Mouse (Mus musculus) B cell, adult 2 months (primary cell): ENCODE results near the gene Lbr.

Experiments used
- DNase-seq, 2 experiments: peaks; one replicate each; pipeline ENCODE4 v3.0.0; 2022

Gene Lbr

DNA sequence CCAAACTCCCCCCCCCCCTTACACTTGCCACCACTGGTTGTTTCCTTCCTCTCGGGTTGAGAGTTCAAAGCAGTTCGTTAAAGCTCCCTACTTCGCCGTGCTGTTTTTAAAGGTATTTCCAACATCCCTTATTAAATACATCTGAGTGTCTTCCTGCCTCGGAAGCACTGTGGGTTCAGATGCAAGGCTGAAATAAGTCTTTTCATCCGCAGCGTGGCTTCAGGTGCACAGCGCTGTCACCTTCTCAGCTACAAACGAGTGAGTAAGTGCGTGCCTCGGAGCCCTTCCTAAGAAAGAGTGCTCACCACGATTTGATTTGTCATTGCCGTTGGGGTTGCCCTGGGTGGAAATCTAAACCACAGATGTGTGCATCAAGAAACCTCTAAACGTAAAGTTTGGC is at the start of gene Lbr:
Gene Lbr, minus strand, starts transcription at position 266 of the 400 bp plus-strand sequence.
- peak in 1 of 2 experiments; percentile 41 for DNase-seq

DNA sequence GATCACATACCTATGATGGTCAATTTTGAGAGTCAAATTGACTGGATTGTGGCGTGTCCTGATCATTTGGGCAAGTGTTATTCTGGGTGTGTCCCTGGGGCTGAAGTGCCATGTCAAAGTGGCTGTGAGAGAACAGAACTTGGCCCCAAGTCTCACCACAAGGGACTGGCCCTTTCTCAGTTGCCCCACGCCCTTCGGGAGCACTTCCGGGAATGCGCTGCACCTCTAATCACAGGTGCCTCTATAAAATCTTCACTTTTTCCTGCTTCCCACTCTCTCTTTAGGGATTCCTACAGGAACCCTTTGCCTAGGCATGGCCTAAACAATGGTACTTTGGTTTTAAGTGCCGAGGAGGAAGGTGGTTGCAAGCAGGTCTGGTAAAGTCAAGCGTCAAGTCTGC is 46.8 kb upstream of the Lbr start:
- no peak for DNase-seq

DNA sequence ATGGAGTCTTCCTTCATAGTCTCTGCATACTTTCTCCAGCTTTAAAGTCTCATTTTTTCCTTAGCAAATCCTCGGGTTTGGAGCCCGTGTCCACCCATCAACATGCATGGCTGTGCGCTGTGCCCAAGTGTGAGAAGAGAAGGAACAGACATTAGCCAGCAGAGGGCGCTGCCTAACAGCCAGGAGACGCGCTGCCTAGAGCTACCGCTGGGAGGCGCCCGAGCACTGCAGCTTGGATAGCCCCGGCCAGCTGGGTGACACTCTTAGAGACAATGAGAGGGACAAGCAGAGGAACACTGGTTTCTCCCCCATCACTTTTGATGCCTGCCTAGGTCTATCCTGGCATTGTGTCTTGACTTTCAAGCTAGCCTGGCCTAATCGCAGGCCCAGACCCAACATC is 46.0 kb upstream of the Lbr start:
- peak; percentile 94 to 95 for DNase-seq

DNA sequence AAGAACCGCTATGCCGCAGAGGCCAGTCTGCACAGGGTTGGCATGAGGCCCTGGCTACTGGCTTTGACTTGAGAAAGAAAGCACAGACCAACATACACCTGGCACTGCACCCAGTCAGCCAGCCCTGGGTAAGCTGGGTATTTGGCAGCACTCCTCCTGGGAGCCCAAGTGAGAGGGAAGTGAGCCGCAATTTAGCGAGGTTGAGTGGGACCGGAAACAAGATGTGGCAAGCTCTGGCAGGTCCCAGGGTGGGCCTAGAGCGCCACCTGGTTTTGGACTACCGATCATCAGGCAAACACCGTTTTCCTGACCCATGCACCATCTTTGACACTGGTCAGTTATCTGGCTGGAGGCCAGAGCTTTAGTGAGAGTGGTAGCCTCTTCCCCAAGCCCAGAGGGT is 38.7 kb upstream of the Lbr start:
- DNase-seq: peak; percentile 80 to 82

DNA sequence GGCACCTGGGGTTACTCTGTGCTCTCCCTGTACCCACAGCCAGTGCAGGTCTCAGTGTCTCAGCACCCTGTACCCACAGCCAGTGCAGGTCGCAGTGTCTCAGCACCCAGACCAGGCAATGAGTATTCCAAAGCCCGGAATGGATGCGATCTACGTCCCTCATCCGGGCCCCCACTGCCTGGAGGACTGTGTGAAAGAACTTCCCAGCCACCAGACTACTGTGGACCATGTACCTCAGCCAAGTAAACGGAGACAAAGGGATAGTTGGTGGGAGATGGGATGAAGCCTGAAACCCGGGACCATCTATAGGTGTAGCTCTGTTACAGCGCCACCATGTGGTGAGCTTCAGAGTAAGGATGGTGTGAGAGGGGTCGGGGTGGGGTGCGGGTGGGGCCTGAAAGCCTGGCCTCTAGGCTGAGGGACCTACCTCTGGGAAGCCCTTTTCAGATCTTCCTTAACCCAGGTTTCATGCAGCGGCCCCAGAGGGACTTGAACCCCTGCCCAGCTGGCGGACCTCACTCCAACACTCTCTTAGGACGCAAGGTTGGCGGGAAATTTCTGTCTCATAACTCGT is 38.0 kb upstream of the Lbr start:
- peak; percentile 38 to 41 for DNase-seq

DNA sequence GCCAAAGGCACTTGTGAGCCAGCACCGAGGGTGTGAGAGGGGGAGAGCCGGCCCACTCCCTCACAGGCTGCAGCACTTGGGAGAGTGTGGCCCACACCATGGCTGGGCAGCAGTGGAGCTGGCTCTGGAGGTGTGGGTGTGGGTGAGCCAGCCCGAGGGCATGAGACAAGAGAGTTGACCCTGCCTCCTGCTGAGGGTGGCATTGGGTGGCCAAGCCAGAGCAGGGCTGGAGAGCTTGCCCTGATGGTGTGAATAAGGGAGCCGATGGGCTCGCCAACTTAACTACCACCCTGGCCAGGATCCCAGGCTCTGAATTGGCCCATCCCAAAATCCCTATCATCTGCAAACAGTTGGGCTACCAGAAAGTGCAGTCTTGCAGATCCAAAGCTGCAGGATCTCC is 35.6 kb upstream of the Lbr start:
- DNase-seq: no peak

DNA sequence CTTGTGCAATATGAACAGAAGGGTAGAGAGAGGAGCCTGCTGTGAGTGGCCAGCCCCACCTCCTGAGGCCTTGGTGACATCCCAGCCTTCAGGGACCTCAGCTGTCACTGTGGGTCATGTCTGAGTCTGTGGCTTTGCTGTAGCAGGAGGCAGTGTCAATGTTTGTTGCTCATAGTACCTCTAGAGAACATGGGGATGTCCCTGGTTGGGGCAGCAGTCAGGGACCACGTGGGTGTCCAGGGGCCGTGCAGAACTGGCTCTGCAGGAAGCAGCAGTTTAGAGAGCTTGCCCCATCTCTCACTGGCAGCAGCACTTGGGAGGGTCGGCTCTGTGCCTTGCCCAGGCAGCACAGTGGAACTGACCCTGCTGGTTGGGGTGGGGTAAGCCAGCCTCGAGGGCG is 34.2 kb upstream of the Lbr start:
- DNase-seq: peak in 1 of 2 experiments; percentile 23

DNA sequence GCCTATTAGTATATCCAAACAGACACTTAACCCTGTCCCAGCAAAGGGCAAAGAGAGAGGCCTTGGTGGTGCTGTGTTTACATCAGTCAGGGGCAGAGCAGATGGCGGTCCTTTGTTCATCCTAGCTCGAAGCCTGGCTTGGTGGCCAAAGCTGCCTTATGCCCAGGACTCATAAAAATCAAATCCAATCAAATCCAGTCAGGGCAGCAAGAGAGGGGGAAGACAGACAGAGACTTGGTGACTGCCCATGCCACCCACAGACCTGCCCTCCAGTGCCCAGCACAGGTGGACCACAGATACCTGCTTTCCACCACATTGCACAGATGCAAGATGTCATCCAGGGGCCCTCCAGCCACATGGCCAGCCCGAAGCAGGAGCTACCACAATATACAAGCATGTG is 33.8 kb upstream of the Lbr start:
- no peak for DNase-seq

DNA sequence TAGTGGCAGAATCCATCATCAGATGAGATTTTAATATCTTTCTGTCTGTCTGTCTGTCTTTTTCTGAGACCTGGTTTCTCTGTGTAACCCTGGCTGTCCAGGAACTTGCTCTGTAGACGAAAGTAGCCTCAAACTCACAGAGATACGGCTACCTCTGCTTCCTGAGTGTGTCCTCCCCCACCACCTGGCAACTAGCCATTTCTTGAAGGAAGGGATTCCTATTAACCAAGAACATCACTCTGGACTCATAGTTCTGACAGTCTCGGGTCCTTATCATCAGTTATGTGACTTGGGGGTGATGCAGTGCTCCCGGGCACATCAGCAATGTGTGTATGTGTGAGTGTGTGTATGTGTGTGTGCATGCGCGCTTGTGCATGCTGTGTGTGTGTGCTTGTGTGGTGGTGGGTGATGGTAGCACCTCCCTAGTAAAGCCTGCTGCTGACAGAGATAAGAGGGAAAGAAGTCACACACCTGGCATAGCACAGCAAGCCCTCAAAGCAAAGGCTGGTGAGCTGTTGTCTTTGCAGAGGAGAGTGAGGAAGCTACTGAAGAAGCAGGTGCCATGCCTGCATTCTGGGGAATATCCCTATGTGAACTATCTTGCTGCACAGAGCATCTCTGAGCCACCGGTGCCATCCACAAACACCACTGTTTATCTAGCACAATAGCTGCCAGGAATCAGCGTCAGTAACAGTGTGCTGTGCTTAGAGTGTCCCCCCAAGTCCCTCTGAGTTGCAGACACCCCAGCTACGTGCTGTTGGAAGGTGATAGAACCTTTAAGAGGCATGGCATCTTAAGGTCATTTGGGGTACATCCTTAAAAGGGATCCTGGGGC is 30.5 kb upstream of the Lbr start:
- DNase-seq: no peak

DNA sequence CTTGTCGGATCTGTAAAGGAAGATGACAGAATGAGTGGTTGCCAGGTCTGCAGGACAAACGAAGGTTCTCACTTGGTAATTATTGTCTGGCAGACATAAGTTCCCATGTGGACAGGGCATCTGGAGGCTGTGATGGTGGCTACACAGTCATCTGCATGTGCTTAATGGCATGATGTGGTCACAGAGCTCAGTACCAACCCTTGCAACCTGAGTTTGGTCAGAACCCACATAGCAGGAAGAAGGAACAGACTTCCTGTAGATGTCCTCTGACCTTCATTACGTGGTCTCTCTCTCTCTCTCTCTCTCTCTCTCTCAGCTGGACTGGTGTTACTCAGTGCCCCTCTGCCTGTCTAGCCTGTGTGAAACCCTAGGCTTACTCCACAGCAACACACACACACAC is 29.8 kb upstream of the Lbr start:
- no peak for DNase-seq

DNA sequence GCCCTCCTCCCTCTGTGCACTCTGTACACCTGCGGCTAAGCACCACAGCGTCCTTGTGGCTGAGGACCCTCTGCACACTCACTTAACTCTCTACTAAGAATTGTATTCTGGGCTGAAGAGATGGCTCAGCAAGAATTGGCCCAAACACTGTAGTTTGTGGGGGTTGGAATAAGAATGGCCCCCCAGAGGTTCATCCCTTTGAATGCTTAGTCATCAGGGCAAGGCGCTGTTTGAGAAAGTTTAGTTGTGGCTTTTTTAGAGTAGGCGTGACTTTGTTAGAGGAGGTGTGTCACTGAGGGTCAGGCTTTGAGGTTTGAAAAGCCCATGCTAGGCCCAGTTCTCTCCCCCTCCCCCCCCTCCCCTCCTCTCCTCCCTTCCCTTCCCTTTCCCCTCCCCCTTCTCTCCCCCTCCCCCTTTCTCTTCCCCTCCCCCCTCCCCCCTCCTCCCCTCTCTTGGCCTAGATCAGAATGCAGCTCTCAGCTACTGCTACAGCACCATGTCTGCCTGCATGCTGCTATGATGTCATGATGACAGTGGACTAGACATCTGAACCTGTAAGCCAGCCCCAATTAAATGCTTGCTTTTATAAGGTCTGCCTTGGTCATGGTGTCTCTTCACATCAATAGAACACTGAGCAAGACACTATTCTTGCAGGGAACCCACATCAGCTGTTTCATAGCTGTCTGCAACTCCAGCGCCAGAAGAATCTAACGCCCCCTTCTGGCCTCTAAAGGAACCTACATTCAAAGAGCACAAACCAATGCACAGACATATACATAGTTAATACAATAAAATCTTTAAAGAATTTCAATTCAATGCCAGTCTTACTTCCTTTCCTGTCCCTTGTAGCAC is 23.8 kb upstream of the Lbr start:
- DNase-seq: no peak

DNA sequence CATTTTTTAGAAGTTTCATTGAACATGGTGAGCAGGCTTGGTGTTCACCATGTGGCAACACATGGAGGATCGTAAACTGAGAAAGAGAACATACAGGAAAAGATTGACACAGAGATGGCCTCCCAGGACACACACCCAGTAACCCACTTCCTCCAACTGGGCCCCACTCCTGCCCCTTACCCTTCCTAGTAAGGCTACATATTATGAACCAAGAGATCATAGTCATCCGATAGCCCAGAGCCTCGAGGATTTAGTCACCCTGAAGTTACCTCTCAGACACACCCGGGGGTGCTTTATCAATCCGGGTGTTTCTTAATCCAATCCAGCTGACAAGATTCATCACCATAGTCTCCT is 23.0 kb upstream of the Lbr start:
- no peak for DNase-seq

DNA sequence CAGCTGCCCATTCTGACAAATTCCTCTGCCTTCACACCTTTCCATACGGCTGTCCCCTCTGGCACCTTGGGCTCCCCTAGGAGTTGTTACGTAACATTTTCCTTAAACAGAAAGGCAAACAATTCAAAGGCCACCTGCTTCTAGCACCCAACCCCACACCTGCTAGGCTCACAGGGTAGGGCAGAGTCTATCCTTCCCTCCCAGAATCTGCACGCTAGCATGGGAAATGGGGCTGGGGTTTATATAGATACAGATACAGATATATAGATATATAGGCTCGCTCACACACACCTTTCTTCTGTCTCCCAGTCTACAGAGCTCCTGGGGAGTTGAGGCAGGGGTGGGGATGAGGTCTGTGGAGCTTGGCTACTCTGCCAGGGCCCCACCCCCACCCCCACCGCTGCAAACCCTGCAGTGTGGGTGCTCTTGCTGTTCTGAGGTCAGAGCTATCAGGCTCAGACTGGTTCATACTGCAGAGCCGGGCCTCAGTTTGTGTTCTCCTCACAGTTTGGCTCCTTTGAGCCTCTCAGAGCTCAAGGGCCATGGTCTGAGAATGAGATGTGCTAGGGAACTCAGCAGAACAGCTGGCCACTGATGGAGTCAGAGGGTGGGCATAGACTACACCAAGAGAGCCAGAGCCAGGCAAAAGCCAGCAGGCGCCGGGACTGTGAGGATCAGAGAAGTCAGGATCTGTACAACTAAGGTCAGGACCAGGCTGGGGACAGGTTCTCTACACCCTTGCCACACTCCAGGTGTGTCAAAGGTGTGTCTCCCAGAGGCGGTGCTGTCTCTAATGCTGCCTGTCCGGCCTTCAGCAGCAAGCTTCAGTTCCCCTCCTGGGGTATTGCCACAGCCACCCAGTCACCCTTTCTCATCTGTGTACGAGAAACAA is 22.4 kb upstream of the Lbr start:
- DNase-seq: no peak

DNA sequence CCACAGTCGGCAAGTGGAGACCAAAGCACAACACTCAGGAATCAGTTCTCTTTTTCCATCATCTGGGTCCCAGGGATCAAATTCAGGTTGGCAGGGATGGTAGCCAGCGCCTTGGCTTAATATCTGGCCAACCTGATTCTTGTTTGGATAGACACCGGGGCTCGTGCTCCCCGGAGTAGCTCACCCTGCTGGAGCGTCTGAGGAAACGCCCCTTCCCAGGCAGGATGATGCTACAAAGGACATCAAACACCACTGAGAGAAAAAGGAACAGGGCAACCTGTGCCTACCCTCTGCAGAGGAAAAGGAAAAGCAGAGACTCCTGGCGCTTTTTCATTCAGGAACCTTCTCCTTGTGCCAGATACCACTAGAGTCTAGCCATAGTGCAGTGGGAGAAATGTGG is 20.6 kb upstream of the Lbr start:
- no peak for DNase-seq

DNA sequence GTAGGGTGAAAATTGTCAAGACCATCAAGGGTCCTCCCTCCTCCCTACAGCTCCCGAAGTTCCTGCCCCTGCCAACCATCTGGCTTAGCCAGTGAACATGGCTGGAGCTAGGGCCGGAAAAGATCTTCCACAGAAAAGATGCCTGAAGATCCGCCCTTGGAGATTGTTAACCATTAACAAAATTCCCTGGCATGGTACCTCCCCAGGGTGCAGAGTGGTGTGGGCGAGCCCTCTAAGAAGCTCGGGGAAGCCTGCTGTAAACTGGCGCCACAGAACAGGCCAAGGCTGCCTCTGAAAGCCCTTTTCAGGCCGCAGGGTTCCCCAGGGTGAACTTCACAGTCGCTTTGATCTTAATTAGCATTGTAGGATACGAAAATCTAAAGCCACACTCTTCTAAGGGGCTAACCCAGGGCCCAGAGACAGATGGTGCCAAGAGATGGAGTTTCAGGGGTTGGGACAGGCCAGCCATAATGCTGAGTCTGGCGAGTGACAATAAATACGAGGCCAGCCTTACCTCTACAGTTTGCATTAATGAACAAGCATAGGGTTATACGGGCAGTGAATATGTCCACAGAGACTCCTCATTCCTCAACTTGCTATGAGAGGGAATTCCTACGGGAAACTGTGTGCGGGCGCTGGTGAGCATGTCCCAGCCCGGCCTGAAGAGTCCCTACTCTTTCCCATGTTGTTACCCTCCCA is 20.0 kb upstream of the Lbr start:
- no peak for DNase-seq

DNA sequence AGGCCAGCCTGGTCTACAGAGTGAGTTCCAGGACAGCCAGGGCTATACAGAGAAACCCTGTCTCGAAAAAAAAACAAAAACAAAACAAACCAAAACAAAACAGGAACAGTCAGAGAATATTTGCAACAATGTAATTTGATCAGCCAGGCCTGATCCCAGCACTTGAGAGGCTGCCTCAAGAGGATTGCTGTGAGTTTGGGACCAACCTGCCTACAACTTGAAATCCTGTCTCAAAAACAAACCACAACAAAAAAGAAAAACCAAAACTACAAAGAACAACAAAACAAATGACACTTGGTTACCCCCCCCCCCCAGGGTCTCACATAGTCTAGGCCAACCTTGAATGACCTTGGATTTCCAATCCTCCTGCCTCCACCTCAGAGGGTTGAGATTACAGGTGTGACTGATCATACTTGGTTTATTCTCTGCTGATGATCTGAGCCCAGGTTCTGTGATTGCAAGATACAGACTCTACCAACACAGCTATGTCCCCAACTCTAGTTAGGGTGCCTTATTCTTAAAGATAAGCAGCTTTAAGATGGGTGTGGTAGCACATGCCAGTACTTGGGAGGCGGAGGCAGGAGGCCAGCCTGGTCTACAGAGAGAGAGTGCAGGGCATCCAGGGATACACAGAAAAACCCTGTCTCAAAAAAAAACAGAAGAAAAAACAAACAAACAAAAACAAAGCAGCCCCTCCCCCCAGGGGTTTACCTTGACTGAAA is 18.5 kb upstream of the Lbr start:
- no peak for DNase-seq

DNA sequence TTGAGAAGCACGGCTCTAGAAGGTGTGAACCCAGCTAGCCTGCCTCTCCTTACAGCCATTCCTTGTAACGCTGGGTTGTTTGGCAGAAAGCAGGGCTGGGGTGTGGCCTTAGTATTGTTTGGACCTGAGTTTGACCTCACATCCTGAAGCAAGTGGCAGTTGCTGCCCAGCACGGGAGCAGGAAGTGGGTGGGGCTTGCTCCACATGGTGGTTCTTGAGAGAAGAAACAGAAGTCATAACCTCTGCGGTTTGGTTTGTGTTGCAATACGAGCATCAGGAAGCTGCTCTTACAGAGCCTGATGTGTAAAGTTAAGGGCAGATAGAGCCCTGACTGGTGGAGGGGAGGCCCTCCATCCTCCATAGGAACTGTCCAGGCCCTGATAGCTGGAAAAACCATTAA is 17.8 kb upstream of the Lbr start:
- DNase-seq: peak; percentile 88 to 91

DNA sequence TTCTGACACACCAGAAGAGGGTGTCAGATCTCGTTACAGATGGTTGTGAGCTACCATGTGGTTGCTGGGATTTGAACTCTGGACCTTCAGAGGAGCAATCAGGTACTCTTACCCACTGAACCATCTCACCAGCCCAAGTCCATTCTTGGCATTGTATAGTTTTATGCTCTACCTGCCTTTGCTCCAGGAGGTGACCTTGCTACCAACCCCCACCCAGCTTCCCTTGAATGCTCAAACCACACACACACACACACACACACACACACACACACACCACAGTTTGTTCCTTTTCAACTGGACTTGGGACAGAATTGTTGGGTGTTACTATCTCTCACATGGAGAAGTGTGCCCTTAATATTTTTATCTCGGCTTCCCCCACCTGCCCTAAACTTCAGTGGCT is 13.5 kb upstream of the Lbr start:
- DNase-seq: no peak

DNA sequence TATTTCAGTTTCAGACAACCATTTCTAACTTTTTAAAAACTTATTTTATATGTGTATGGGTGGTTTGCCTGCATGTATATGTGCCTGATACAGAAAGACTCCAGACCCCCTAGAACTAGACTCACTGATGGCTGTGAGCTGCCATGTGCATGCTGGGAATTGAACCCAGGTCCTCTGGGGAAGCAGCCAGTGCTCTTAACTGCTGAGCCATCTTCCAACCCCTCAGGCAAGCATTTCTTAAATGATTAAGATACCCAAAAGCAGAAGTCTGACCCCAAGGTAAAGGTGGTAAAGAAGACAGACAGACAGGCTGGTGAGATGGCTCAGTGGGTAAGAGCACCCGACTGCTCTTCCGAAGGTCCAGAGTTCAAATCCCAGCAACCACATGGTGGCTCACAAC is 12.0 kb upstream of the Lbr start:
- no peak for DNase-seq

DNA sequence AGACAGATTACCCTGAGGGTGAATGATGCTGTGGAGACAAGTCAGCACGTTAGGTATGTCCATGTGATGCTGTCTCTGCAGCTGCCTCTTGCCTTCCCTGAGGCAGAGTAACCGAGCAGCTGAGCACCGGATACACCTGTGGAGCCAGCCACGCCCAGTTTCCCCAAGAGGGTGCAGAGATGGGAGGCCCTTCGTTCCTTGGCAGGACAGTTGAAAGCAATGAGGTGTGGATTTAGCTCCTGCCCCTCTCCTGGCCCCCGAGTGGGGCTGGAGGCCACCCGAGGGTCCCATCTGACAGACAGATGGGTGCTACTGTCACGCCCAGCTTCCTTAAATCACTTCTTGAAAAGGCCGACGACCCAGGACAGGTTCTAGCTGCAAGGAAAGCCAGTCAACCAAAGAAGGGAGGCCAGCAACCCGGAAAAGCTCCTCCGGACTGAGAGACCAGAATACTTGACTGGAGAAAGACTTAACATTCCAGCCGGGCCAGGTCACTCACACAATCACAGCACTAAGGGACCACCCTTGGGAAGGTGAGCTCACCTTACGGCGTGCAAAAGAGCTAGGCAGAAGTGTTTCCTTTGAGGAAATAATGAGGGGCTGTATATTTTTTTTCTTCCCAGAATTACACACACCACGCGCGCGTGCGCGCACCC is 10.4 kb upstream of the Lbr start:
- peak; percentile 89 to 90 for DNase-seq

DNA sequence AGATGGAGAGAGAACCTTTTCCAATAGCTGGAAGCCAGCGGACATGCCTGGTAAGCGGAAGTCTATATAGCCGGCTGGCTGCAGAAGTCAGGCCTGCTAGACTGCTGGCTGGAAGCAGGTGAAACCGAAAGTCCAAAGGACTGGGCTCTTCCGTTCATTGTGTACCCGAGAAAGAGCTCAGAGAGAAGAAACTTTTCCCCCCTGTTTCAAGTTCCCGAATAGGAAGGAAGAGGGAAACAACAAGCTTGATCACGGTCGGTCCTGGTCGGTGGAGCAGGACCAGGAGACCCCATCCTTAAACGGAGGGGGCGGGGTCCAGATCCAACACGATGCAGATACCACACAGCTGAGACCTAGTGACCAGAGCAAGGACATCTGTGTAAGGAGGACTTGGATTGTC is 9.6 kb upstream of the Lbr start:
- peak; percentile 60 to 63 for DNase-seq
